Mouse (Mus musculus) myocyte (in vitro differentiated cells): ENCODE data around the gene Tex13c1.

Experiments
- MYOG ChIP-seq, 3 experiments: IDR thresholded peaks; one replicate each; pipeline ENCODE4 v1.6.1; 2011; ENCODE audit warnings: control low read depth in 2 of 3, low read depth in 2 of 3, mild to moderate bottlenecking in 2 of 3; ENCODE audit not compliant: insufficient read length in 2 of 3, control insufficient read depth in 1 of 3, insufficient read depth in 1 of 3
- POLR2A ChIP-seq: IDR thresholded peaks from one replicate; pipeline ENCODE4 v1.6.1; 2011; ENCODE audit warnings: low read depth, mild to moderate bottlenecking, control low read depth, moderate library complexity; ENCODE audit not compliant: insufficient read length
- POLR2AphosphoS2 ChIP-seq: IDR thresholded peaks from one replicate; pipeline ENCODE4 v1.6.1; 2011; ENCODE audit warnings: low read depth, control low read depth; ENCODE audit not compliant: insufficient read length
- USF1 ChIP-seq: IDR thresholded peaks from one replicate; pipeline ENCODE4 v1.6.1; 2011; ENCODE audit warnings: low read depth, mild to moderate bottlenecking, control low read depth, moderate library complexity

DNA sequence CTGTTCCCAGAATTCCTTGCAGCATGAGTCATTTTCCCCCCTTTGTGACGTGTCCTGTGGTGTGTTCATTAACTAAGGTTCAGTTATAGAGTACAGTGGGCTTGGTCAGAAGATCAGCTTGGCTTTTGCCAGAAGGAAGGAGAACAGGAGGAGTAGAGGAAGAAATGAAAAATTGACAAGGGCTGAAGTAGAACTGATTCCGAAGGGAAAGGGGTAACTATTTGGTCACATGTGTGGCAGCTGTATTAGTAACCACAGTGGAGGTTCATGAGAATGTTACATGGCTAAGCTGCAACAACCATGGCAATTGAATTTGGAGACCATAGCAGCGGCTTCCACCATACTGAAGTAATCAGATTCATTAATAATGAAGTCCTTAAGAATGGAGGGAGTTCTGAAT, at the start of gene Tex13c1:
- no peak for TF ChIP-seq USF1
- TF ChIP-seq POLR2A: no peak
- TF ChIP-seq MYOG (IDR thresholded peaks at IDR 0.05; ENCODE audit: control insufficient read depth in 1 of 3, insufficient read depth in 1 of 3, insufficient read length in 2 of 3, low read depth in 2 of 3): no peak
- no peak for TF ChIP-seq POLR2AphosphoS2
